Mouse (Mus musculus): ENCODE data around the gene Itpr3.

- TF ChIP-seq CTCF (IDR thresholded peaks at IDR 0.05; ENCODE audit: low read depth) (no peak), EP300 (IDR thresholded peaks at IDR 0.05; ENCODE audit: low read depth) (no peak)
These were observed 6.6 kb downstream of the Itpr3 start for GRCm38 (mm10) chr17:27063717-27064116.
